Mouse (Mus musculus): ENCODE results near the gene Eml2.
A peak's percentile ranks its signal among the peaks of the same experiment; 100 is the strongest.

Eml2 gene

GRCm38 (mm10) chr7:19208201-19208910 lies 32.1 kb downstream of the Eml2 start:
- no peak for DNase-seq

DNA sequence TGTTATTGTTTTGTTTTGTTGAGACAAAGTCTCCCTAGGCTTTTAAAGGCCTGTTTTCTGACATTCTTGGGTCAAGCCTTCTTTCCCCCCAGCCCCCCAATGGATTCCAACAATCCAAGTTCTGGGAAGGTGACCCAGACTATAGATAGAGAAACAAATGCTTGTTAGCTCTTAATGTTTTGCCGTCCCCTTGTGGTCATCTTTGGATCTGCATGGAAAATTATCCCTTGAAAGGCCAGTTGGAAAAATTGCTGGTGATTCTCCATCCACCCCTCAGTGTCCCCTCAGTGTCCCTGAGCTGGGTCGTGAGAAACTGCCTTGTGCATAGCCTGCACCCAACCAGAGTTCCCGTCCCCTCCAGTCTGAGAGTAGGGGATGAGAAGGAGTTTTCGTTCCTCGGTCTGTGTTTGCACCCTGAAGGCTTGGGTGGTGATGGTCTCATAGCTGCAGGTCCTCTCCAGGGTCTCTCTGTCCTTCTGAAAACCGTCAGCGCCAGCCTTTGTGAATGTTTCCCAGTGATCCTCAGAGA lies 32.8 kb downstream of the Eml2 start:
- DNase-seq: peak; percentile 58 to 69

GRCm38 (mm10) chr7:19209494-19209893 lies 33.3 kb downstream of the Eml2 start:
- DNase-seq: no peak

DNA sequence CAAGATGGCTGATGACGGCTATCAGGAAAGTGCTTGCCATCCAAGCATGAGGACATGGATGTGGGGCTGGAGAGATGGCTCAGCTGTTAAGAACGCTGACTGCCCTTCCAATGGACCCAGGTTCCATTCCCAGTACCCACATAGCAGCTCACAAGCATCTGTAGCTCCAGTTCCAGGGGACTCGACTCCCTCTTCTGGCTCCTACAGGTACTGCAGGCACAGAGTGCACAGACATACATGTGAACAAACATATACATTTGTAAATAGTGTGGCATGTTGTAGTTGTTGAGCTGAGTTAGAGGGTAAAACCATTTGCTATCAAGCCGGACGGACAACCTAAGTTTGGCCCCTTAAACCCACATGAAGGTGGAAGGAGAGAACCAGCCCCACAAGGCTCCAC lies 33.8 kb downstream of the Eml2 start:
- no peak for DNase-seq

GRCm38 (mm10) chr7:19211041-19211675 lies 34.9 kb downstream of the Eml2 start:
- no peak for DNase-seq

DNA sequence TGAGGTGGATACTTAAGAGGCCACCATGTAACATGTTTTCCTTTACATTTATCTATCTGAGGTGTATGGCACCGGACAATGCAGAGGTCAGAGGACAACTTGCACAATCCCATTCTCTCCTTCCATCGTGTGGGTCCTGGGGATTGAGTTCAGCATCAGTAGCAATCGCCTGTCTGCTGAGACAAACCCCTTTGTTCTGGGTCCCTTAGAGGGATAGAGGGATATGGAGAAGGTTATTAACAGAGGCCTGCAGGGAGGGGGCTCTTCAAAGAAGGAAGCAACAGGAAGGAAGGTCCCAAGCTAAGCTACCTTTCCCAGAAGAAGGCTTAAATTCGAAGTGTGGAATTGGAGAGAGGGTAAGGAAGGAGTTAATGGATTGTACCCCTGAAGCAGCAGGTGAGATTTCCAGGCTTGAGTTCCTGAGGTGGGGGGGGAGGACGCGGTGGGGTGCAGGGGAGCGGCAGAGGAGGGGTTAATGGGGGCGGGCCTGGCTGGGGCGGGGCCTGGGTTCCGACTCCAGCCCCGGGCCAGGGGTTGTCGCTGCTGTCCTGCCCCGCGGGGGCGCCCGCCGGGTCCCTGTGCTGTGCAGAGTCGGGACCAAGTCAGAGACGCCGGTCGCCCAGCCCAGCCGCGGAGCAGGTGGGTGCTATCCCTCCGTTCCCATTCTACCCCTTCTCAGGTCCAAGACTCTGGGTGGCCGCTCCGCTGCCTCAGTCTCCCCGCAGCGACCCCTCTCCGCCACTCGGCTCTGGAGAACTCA lies 36.0 kb downstream of the Eml2 start, which contains the start of gene Gpr4:
Gene Gpr4 (plus strand): TSS at position 543 of the 760 bp plus-strand sequence.
- DNase-seq: peak; percentile 72 to 83

- DNase-seq: no peak
Measured at GRCm38 (mm10) chr7:19213385-19213784, 37.2 kb downstream of the Eml2 start.

- DNase-seq: no peak
Measured at GRCm38 (mm10) chr7:19214369-19214768, 38.1 kb downstream of the Eml2 start.

GRCm38 (mm10) chr7:19214940-19215339 lies 38.7 kb downstream of the Eml2 start:
- DNase-seq: no peak

GRCm38 (mm10) chr7:19217492-19217891 lies 41.3 kb downstream of the Eml2 start:
- DNase-seq: no peak

GRCm38 (mm10) chr7:19217944-19218343 lies 41.7 kb downstream of the Eml2 start:
- peak in 1 of 2 experiments; percentile 38 for DNase-seq

DNA sequence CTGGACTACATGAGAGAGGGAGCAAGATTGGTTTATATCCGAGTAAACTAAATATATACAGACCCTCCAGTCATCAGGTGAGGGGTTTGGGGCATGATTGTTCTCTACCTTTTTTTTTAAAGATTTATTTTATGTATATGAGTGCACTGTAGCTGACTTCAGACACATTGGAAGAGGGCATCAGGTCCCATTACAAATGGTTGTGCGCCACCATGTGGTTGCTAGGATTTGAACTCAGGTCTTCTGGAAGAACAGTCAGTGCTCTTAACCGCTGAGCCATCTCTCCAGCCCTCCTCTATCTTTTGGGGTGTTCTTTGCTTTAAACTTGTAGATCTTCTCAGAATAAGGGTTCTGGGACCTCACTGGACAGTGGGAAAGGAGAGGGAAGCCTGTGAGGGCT lies 43.8 kb downstream of the Eml2 start:
- DNase-seq: no peak

DNA sequence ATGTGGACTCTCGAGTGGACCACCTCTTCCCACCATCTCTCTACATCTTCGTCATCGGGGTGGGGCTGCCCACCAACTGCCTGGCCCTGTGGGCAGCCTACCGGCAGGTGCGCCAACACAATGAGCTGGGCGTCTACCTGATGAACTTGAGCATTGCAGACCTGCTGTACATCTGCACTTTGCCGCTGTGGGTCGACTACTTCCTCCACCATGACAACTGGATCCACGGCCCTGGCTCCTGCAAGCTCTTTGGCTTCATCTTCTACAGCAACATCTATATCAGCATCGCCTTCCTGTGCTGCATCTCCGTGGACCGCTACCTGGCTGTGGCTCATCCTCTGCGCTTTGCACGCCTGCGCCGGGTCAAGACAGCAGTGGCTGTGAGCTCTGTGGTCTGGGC lies 46.0 kb downstream of the Eml2 start:
- no peak for DNase-seq

GRCm38 (mm10) chr7:19222875-19223274 lies 46.7 kb downstream of the Eml2 start:
- DNase-seq: no peak

GRCm38 (mm10) chr7:19224933-19225332 lies 48.7 kb downstream of the Eml2 start:
- no peak for DNase-seq

GRCm38 (mm10) chr7:19226817-19227797 lies 50.9 kb downstream of the Eml2 start:
- DNase-seq: peak; percentile 48 to 68

- peak; percentile 100 for DNase-seq
Measured at GRCm38 (mm10) chr7:19227883-19228792, 51.9 kb downstream of the Eml2 start, which contains the start of gene Opa3. Opa3 (plus strand) TSS chr7:19228334.

DNA sequence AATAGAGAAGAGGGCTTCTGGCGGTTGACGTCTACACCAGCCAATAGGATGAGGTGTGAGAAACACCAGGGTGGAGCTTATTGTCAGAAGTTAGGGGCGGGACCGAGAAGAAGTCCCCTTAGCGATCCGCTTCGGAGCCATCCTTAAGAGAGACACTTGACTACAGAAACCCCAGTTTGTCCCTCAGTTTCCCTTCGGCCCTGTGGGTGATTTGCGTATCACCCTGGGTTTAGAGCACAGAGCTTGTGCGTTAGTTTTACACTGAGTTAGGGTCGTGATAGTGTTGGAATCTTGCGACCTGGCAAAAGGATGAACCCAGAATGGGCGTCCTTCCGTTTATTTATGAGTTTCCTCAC lies 52.5 kb downstream of the Eml2 start:
- no peak for DNase-seq

DNA sequence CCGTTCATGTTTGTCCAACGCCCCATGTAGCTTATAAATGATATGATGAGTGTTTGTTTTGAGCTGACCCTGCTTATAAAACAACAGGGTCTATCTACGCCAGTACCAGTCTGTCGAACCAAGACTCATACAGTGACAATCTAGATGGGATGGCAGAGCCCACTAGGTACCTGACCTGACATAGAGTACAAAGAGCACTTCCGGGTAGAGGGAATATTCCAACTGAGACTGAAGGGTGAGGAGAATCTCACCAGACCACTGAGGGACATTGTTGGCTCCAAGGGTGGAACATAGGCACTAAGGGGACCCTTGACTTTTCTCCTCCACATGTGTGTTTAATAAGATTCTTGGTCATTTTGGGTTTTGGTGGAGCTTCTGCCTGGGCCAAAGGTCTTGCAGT lies 53.2 kb downstream of the Eml2 start:
- no peak for DNase-seq

GRCm38 (mm10) chr7:19230041-19230580 lies 53.9 kb downstream of the Eml2 start:
- DNase-seq: no peak

- DNase-seq: no peak
Measured at GRCm38 (mm10) chr7:19230899-19231298, 54.7 kb downstream of the Eml2 start.

Data from kidney, postnatal 4 days (tissue).